Mouse (Mus musculus) erythroid progenitor cell, adult 5-6 weeks (primary cell): ENCODE measurements around the gene Olfr1241. TPM values are rescaled to one million over a fixed set of nuclear protein-coding genes. Genes with fewer than 3 reads are reported as not detected.

ENCODE experiments used
- ATAC-seq: replicated peaks from 2 replicates; pipeline ENCODE4 v1.8.0; 2016; ENCODE audit warnings: moderate number of reproducible peaks, mild to moderate bottlenecking, moderate TSS enrichment, inconsistent platforms; ENCODE audit not compliant: poor library complexity, low FRiP score, severe bottlenecking
- total RNA-seq, 2 experiments: library from RNA; stranded (forward) in 1 of 2; stranded (reverse) in 1 of 2; fragments of 150-400 nt in 1 of 2; fragments of 186-747, 209-891 nt in 1 of 2; gene quantifications; 2 replicates each; pipeline versions ENCODE4 v1.2.3 to v1.2.4; 2015 to 2017; ENCODE audit warnings: low replicate concordance in 2 of 2

The Olfr1241 gene
- total RNA-seq (2015; ENCODE audit: low replicate concordance) = not detected in 2 replicates
- total RNA-seq (2017; ENCODE audit: low replicate concordance) = not detected in 2 replicates

GRCm38 (mm10) chr2:89487026-89487425, at the start of gene Olfr1241:
Gene Olfr1241 (minus strand): TSS chr2:89487126.
- no peak for ATAC-seq

- no peak for ATAC-seq
Measured at GRCm38 (mm10) chr2:89531387-89531786, 44.5 kb upstream of the Olfr1241 start, which contains the start of gene Olfr1243. Gene Olfr1243 (minus strand): TSS chr2:89531487.

- ATAC-seq = no peak
Measured at GRCm38 (mm10) chr2:89498235-89498634, 11.3 kb upstream of the Olfr1241 start, which contains the start of gene Olfr1242. Gene Olfr1242 (minus strand): TSS chr2:89498335.

DNA sequence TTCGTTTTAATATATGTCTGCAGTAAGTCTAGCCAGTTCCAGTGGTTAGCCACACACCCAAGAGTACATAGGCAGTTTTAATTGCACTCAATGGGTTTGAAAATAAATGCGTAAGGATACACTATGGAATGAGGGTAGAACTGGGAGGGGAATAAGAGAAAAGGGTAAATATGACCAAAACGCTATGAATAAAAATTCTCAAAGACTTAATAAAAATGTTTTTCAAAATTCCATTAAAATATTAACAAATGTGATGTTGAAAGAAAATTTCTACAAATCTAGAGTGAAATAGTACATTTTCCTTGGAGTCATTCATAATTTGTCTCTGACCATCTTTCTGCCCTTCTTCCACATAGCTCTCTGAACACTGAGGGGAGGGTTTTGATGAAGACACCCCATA, 44.0 kb downstream of the Olfr1241 start, which contains the start of gene Olfr1240:
TSS of gene Olfr1240 (minus strand) at position 101 of the 400 bp plus-strand sequence.
- ATAC-seq = no peak

Other genes with a start within 250 kb of the Olfr1241 start
- not detected in 2 replicates for gene Olfr1228, start 233.1 kb downstream of the Olfr1241 start, total RNA-seq (2015; ENCODE audit: low replicate concordance)
- gene Olfr1228, start 233.1 kb downstream of the Olfr1241 start, total RNA-seq (2017; ENCODE audit: low replicate concordance) = not detected in 2 replicates
- gene Olfr1229, start 199.1 kb downstream of the Olfr1241 start, total RNA-seq (2015; ENCODE audit: low replicate concordance) = not detected in 2 replicates
- gene Olfr1229, start 199.1 kb downstream of the Olfr1241 start, total RNA-seq (2017; ENCODE audit: low replicate concordance) = not detected in 2 replicates
- gene Olfr1230, start 189.9 kb downstream of the Olfr1241 start, total RNA-seq (2015; ENCODE audit: low replicate concordance) = not detected in 2 replicates
- gene Olfr1230, start 189.9 kb downstream of the Olfr1241 start, total RNA-seq (2017; ENCODE audit: low replicate concordance) = not detected in 2 replicates
- not detected in 2 replicates for gene Olfr1231, start 180.1 kb downstream of the Olfr1241 start, total RNA-seq (2015; ENCODE audit: low replicate concordance)
- not detected in 2 replicates for gene Olfr1231, start 180.1 kb downstream of the Olfr1241 start, total RNA-seq (2017; ENCODE audit: low replicate concordance)
- not detected in 2 replicates for gene Olfr1232, start 157.5 kb downstream of the Olfr1241 start, total RNA-seq (2015; ENCODE audit: low replicate concordance)
- gene Olfr1232, start 157.5 kb downstream of the Olfr1241 start, total RNA-seq (2017; ENCODE audit: low replicate concordance) = not detected in 2 replicates
- gene Olfr1233, start 144.7 kb downstream of the Olfr1241 start, total RNA-seq (2015; ENCODE audit: low replicate concordance) = not detected in 2 replicates
- not detected in 2 replicates for gene Olfr1233, start 144.7 kb downstream of the Olfr1241 start, total RNA-seq (2017; ENCODE audit: low replicate concordance)
- gene Olfr1234, start 122.3 kb downstream of the Olfr1241 start, total RNA-seq (2015; ENCODE audit: low replicate concordance) = not detected in 2 replicates
- not detected in 2 replicates for gene Olfr1234, start 122.3 kb downstream of the Olfr1241 start, total RNA-seq (2017; ENCODE audit: low replicate concordance)
- not detected in 2 replicates for gene Olfr1238, start 77.5 kb downstream of the Olfr1241 start, total RNA-seq (2015; ENCODE audit: low replicate concordance)
- not detected in 2 replicates for gene Olfr1238, start 77.5 kb downstream of the Olfr1241 start, total RNA-seq (2017; ENCODE audit: low replicate concordance)
- not detected in 2 replicates for gene Olfr1239, start 66.7 kb downstream of the Olfr1241 start, total RNA-seq (2015; ENCODE audit: low replicate concordance)
- gene Olfr1239, start 66.7 kb downstream of the Olfr1241 start, total RNA-seq (2017; ENCODE audit: low replicate concordance) = not detected in 2 replicates
- gene Olfr1240, start 44.1 kb downstream of the Olfr1241 start, total RNA-seq (2015; ENCODE audit: low replicate concordance) = not detected in 2 replicates
- not detected in 2 replicates for gene Olfr1240, start 44.1 kb downstream of the Olfr1241 start, total RNA-seq (2017; ENCODE audit: low replicate concordance)
- gene Olfr1242, start 11.2 kb upstream of the Olfr1241 start, total RNA-seq (2015; ENCODE audit: low replicate concordance) = not detected in 2 replicates
- gene Olfr1242, start 11.2 kb upstream of the Olfr1241 start, total RNA-seq (2017; ENCODE audit: low replicate concordance) = not detected in 2 replicates
- not detected in 2 replicates for gene Olfr1243, start 44.4 kb upstream of the Olfr1241 start, total RNA-seq (2015; ENCODE audit: low replicate concordance)
- gene Olfr1243, start 44.4 kb upstream of the Olfr1241 start, total RNA-seq (2017; ENCODE audit: low replicate concordance) = not detected in 2 replicates
- not detected in 2 replicates for gene Olfr1245, start 91.3 kb upstream of the Olfr1241 start, total RNA-seq (2015; ENCODE audit: low replicate concordance)
- gene Olfr1245, start 91.3 kb upstream of the Olfr1241 start, total RNA-seq (2017; ENCODE audit: low replicate concordance) = not detected in 2 replicates
- not detected in 2 replicates for gene Olfr1246, start 106.0 kb upstream of the Olfr1241 start, total RNA-seq (2015; ENCODE audit: low replicate concordance)
- not detected in 2 replicates for gene Olfr1246, start 106.0 kb upstream of the Olfr1241 start, total RNA-seq (2017; ENCODE audit: low replicate concordance)
- gene Olfr1247, start 127.0 kb upstream of the Olfr1241 start, total RNA-seq (2015; ENCODE audit: low replicate concordance) = not detected in 2 replicates
- not detected in 2 replicates for gene Olfr1247, start 127.0 kb upstream of the Olfr1241 start, total RNA-seq (2017; ENCODE audit: low replicate concordance)
- gene Olfr1248, start 131.1 kb upstream of the Olfr1241 start, total RNA-seq (2015; ENCODE audit: low replicate concordance) = not detected in 2 replicates
- not detected in 2 replicates for gene Olfr1248, start 131.1 kb upstream of the Olfr1241 start, total RNA-seq (2017; ENCODE audit: low replicate concordance)
- gene Olfr1249, start 147.9 kb upstream of the Olfr1241 start, total RNA-seq (2015; ENCODE audit: low replicate concordance) = not detected in 2 replicates
- gene Olfr1249, start 147.9 kb upstream of the Olfr1241 start, total RNA-seq (2017; ENCODE audit: low replicate concordance) = not detected in 2 replicates
- gene Olfr1250, start 174.3 kb upstream of the Olfr1241 start, total RNA-seq (2015; ENCODE audit: low replicate concordance) = not detected in 2 replicates
- not detected in 2 replicates for gene Olfr1250, start 174.3 kb upstream of the Olfr1241 start, total RNA-seq (2017; ENCODE audit: low replicate concordance)
- gene Olfr1251, start 184.8 kb upstream of the Olfr1241 start, total RNA-seq (2015; ENCODE audit: low replicate concordance) = not detected in 2 replicates
- gene Olfr1251, start 184.8 kb upstream of the Olfr1241 start, total RNA-seq (2017; ENCODE audit: low replicate concordance) = not detected in 2 replicates
- gene Olfr1252, start 237.9 kb upstream of the Olfr1241 start, total RNA-seq (2015; ENCODE audit: low replicate concordance) = not detected in 2 replicates
- gene Olfr1252, start 237.9 kb upstream of the Olfr1241 start, total RNA-seq (2017; ENCODE audit: low replicate concordance) = not detected in 2 replicates